Mouse (Mus musculus) bone marrow macrophage, adult 2 months (primary cell): ENCODE measurements at regions not wholly inside any gene's neighbourhood (a gene's known extent, or its start where the extent isn't known, plus 50 kb on each side); places are given as distances from the start of the nearest gene placed in this dataset.

Experiments used
- H3K27ac ChIP-seq: 2 replicates; pipeline ENCODE4 v1.5.1; 2012; ENCODE audit warnings: low read depth, low read length; ENCODE audit not compliant: insufficient read depth
- H3K4me1 ChIP-seq: 2 replicates; pipeline ENCODE4 v1.6.1; 2012; ENCODE audit warnings: low read length; ENCODE audit not compliant: control insufficient read depth, insufficient read depth
- H3K4me3 ChIP-seq: 2 replicates; pipeline ENCODE4 v1.5.1; 2012; ENCODE audit warnings: mild to moderate bottlenecking, low read length, moderate library complexity; ENCODE audit not compliant: insufficient read depth
- CTCF ChIP-seq: IDR thresholded peaks from 2 replicates; pipeline ENCODE4 v1.5.1; 2012; ENCODE audit warnings: low read depth, mild to moderate bottlenecking, low read length, moderate library complexity
- POLR2A ChIP-seq: IDR thresholded peaks from 2 replicates; pipeline ENCODE4 v1.6.1; 2012; ENCODE audit warnings: mild to moderate bottlenecking, low read depth, low read length, borderline replicate concordance

DNA sequence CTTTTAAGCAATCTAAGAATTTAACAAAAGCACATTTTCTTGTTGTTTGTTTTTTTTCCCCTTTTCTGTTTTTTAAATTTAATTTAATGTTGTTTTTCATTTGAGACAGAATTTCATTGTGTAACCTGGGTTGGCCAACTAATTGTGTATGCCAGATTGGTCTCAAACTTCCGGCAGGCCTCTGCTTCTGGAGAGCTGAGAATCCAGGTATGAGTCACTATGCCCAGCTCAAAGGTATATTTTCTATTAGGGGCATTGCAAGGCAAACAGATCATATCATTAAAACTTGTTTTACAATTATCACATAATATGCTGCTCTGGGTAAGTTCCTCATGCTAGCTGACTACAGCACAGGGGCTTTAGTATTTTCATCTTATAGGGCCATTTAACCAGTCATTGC lies 112.2 kb upstream of the Tsc22d2 start:
- no peak for TF ChIP-seq CTCF
- no peak for TF ChIP-seq POLR2A
- Histone ChIP-seq H3K4me3 (no peak overlapping the region), H3K4me1 (no peaks in the 10 kb centered on the region), H3K27ac (no peak overlapping the region)

DNA sequence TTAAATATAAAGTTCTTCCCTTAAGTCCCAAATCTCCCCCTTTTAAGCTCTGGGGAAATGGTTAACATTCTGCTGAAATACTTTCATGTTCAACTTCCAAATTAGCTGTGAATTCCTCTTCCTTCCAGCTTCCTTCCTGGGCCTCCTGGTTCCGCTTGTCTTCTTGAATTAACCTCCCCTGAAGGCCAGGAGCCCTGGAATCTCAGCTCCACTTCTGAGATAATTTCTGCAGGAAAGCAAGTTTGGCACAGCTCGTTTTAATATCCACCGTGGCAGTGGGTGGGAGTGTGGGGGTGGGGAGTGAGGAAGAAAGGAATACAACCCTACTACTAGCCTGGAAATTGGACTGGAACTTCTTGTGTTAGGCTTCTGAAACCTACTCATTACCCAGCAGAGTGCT lies 110.8 kb upstream of the Tsc22d2 start:
- no peaks in the 10 kb centered on the region for H3K4me1 ChIP-seq
- no peak overlapping the region for H3K4me3 ChIP-seq
- no peak for TF ChIP-seq POLR2A
- no peak for TF ChIP-seq CTCF
- no peak overlapping the region for H3K27ac ChIP-seq

DNA sequence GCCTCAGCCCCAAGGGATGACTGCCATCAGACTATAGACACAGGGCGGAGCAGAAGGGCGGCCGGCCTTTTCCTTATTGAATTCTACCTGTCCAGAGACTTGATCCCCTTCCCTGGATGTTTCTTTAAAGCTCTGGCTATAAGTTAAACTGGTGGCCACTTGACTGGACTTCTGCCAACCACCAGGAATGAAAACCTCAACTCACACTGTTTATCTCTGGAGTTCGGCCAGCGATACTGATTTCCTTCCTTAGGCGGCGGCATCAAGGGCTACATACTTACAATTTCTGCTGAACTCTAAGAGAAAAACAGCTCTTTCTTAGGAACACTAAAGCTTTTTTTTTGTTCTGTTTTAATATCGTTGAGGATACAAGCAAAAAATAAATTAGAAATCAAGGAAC lies 104.9 kb upstream of the Tsc22d2 start:
- Histone ChIP-seq H3K27ac (no peak overlapping the region), H3K4me1 (no peaks in the 10 kb centered on the region), H3K4me3 (no peak overlapping the region)
- TF ChIP-seq CTCF (no peak), POLR2A (no peak)

DNA sequence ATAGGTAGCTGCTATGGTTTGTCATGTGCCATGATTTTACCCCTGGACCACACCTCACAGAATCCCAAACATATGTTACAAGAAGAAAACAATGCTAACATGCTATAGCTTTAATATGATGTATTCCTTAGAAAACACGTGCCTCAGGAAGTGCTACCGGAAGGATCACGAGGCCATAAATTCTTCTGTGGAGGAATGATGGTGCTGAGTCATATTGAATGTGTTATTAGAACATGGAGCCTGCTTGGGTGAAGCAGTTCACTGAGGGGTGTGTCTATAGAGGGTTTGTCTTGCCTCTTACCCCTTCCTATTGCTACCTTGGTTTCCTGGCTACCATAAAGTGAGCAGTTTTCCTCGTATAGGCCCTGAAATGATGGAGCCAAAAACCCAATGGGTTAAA lies 104.1 kb upstream of the Tsc22d2 start:
- H3K4me3 ChIP-seq: no peak overlapping the region
- H3K4me1 ChIP-seq: no peaks in the 10 kb centered on the region
- TF ChIP-seq CTCF (no peak), POLR2A (no peak)
- no peak overlapping the region for H3K27ac ChIP-seq

DNA sequence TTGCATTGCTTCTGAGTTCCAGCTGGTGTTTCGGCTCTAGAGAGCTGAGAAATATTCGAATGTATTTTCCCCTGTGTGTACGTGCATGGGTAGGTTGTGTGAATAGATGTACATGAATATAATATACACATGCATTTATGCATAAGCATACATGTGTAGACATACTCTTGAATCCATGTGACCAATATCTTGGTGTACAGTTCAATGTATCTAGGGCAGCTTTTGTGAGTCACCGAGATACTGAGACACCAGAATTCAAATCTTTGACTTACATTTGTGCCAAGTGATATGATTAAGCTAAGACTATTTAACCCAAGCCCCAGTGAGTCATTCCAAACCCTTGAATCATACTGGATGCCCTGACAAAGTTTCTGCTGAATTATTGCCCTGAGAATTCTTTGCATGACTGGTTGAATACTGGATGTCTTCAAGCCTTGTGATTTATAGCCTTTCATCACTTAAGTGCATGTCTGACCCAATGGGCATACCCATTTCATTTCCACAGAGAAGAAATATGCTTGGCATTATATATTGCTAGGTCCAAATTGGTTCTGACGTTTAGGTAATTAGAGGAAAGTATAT lies 103.3 kb upstream of the Tsc22d2 start:
- H3K27ac ChIP-seq: no peak overlapping the region
- no peaks in the 10 kb centered on the region for H3K4me1 ChIP-seq
- H3K4me3 ChIP-seq: no peak overlapping the region
- TF ChIP-seq POLR2A (no peak), CTCF (no peak)

DNA sequence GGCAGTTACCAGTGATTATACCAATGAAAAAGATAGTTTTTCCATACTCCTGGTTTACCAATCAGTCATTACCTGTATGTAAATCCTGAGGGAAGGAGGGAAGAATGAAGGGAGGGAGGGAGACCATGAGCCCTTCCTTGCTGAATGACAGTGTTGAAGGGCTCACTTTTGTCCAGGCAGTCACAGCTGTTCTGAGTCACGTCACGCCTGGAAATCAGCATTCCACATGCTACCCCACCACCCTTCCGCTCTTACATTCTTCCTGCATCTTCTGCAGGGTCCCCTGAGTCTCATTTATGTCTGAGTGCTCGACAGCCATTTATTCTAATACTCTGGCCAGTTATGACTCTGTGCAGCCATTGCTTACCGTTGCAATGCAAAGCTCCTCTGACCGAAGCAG lies 101.9 kb upstream of the Tsc22d2 start:
- Histone ChIP-seq H3K27ac (no peak overlapping the region), H3K4me1 (no peaks in the 10 kb centered on the region), H3K4me3 (no peak overlapping the region)
- no peak for TF ChIP-seq POLR2A
- no peak for TF ChIP-seq CTCF

DNA sequence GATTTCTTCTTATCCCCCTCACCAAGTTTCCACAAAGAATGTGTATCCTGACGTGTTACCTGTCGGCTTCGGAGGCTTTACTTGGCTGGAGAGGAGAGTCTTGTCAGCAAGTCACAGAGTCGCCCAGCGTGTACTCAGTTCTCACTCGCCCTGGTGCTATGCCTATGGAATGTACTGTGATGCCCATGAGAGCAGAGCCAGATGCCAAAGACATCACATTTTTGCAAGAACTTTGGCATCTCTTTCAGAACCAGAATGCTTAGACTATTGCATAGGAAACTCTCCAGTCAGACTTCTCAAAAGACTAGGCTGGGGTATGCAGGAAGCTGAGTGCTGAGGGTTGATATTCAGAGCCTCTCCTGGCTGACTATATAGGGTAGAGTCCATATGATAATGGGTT lies 99.3 kb upstream of the Tsc22d2 start:
- Histone ChIP-seq H3K4me1 (peaks cover 7% of the 10 kb centered on the region), H3K4me3 (no peak overlapping the region), H3K27ac (no peak overlapping the region)
- no peak for TF ChIP-seq CTCF
- no peak for TF ChIP-seq POLR2A

DNA sequence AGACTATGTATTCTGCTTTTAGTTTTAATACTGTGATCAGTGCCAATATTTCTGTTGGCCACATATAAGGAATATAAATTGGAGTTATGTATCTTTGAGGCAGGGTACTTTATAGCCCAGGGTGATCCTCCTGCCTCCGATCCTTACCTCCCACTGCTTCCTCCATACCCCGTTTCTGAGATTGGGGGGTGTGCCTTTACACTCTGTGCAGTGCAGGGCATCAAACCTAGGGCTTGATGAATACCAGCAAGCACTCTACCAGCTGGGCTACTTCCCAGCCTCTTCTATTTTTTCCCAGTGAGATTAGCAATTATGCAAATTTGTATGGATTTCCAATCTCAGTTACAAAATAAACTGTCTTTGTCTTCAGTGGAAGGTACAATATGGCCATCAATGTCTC lies 97.3 kb upstream of the Tsc22d2 start:
- H3K4me1 ChIP-seq: peaks cover 7% of the 10 kb centered on the region
- H3K4me3 ChIP-seq: no peak overlapping the region
- no peak overlapping the region for H3K27ac ChIP-seq
- TF ChIP-seq POLR2A: no peak
- no peak for TF ChIP-seq CTCF

DNA sequence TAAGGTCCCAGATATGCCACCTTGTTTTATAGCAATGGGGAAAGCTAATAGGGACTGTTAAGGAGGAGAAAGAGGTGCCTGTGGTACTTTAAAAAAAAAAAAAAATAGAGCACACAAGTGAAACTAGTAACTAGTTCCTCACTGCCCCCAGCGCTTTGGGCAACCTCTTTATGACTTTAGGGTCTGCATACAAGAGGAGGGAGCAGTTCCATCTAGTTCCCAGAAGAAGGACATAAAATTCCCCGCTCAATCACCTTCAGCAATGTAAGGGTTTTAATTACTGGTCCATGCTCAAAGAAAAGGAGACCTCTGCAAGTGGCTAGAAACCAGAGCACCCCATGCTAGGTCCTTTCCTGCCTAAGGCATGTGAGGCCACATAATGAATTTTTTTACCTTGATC lies 95.8 kb upstream of the Tsc22d2 start:
- no peak overlapping the region for H3K27ac ChIP-seq
- H3K4me1 ChIP-seq: peaks cover 10% of the 10 kb centered on the region
- no peak overlapping the region for H3K4me3 ChIP-seq
- TF ChIP-seq POLR2A (no peak), CTCF (no peak)

DNA sequence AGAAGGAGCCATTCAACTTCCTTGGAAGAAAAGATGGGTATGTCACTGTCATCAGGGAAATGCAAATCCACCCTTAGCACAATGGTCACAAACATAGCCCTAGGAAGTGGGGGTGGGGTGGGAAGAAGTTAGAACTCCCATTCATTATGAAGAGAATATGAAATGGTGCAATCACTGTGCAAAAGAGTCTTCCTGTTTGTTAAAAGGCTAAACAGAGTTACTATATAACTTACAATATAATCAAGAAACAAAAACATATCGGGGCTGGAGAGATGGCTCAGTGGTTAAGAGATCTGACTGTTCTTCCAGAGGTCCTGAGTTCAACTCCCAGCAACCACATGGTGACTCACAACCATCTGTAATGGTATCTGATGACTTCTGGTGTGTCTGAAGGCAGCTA lies 95.1 kb upstream of the Tsc22d2 start:
- Histone ChIP-seq H3K4me3 (no peak overlapping the region), H3K4me1 (peaks cover 10% of the 10 kb centered on the region), H3K27ac (no peak overlapping the region)
- TF ChIP-seq CTCF (no peak), POLR2A (no peak)

DNA sequence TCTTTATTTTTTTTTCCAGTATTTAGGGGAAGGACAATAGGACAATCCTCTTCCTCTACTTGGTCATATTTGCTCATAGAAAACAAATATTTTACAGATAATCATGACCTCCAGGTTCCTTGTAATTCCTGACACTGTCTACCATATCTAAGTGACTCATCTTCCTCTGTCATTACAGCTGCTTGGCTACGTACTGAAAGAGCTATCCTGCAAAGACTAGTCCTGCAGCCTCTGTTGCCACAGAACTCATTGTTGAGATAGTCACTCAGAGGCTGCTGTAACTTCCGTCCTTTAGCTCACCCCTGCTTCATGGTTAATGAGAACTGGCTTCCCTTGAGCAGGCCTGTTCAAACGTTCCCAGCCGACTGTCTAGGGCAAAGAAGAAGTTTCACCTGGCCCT lies 93.7 kb upstream of the Tsc22d2 start:
- Histone ChIP-seq H3K27ac (no peak overlapping the region), H3K4me3 (no peak overlapping the region), H3K4me1 (peaks cover 10% of the 10 kb centered on the region)
- TF ChIP-seq CTCF: no peak
- no peak for TF ChIP-seq POLR2A
